Mouse (Mus musculus): ENCODE data around the gene Olfr195.
"Not testable (repeated sequence)": the region's sequence is repeated elsewhere in the genome, so short reads cannot be mapped to it uniquely, and the experiment has no call there.

Olfr195 gene

DNA sequence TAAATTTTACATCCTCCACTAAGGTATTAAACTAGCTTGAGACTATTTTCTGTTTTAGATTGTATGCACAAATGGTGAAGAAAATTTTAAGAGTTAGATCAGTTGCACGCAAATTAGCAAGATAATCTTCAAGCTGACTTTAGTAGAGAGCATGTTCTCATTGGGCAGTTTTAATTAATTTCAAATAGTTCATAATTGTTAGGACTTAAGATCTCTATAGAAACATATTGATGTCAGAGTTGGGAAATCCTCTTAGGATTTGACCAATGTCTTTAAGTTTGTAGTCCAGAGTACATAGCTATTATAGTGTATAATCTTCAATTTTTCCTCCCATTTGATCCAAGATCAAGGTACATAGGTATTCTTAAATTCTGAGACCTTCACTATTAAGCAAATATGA, at the start of gene Olfr195:
Olfr195 (plus strand) TSS at position 301 of the 400 bp plus-strand sequence.
- DNase-seq (ENCODE audit: low read depth, low spot score) = no peak

GRCm38 (mm10) chr16:59105312-59105711, 41.5 kb upstream of the Olfr195 start:
- no peak for DNase-seq (ENCODE audit: low read depth, low spot score)

DNA sequence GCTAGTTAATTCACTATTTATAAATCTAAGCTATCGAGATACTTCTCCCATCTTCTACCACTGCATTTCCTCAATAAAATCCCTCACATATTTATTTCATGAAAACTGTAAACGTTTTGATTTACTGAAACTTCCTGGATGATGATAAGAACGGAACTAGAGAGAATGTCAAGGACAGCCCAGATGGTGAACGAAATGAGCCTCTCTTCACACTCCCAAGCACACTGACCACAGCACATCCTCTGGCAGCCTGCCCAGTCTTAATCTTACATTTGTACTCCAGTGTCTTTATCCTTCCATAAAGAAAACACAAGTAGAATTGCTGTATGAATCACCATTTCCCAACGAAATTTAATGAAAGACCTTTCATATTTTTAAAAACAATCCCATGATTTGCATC, 38.3 kb upstream of the Olfr195 start:
- not testable (repeated sequence) for DNase-seq (ENCODE audit: low read depth, low spot score)

DNA sequence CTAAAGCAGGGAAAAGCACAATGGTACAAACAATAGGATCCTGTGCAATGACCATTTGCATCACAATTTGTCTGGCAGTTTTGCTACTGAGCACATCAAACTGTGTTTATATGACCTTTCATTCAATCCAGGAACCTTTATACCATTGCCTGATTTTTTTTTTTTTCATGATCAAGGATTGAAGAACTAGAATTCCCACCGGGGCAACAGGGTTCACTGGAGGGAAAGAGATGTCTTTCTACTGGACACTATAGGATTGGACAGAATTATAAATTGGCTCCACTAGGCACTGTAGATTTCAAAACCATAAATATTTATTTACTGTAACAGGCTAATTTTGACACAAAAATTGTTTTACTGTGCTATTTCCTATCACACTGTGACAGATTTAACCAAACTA, 35.1 kb upstream of the Olfr195 start, which contains the start of gene Olfr193:
Olfr193 (minus strand) TSS at position 101 of the 400 bp plus-strand sequence.
- no peak for DNase-seq (ENCODE audit: low read depth, low spot score)

DNA sequence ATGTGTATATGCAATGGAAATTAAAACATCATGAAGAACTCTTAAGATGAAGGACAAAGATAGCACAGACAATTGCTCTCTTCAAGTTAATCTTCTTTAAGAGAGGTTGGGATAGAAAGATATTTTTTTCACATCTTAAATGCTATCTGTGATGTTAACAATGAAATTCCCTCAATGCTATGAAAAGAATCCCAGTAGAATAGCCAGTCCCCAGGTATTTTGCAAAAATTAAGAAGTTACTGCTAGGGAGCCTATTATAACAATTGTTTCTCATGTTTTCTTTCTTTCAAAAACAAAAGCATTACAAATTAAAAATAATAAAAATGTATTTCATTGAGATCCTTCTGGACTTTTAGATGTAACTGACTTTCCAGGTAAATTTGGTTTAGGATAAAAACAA, 25.9 kb upstream of the Olfr195 start, which contains the start of gene Olfr194:
Olfr194 (minus strand) TSS at position 101 of the 400 bp plus-strand sequence.
- DNase-seq (ENCODE audit: low read depth, low spot score) = no peak

DNA sequence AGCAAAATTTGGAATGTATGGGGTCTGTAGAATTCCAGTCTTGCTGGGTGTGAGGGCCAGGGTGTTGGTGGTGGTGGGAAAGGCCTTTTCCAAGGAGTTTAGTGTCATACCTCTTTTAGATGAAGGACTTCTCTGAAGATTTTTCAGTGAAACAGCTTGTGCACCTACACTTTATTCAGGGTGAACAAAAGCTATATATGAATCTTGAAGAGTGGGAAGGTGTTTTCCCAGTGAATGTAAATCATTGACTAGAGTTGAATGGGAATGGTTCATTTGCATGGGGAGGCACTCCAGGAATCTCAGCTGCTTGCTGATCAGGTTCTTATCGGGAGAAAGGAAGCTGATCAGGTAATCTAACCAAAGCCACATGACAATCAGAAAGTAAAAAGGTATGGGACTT, 16.1 kb upstream of the Olfr195 start:
- no peak for DNase-seq (ENCODE audit: low read depth, low spot score)

- no peak for DNase-seq (ENCODE audit: low read depth, low spot score)
Measured at GRCm38 (mm10) chr16:59141105-59141504, 5.7 kb upstream of the Olfr195 start.

- DNase-seq (ENCODE audit: low read depth, low spot score) = no peak
Measured at GRCm38 (mm10) chr16:59151996-59152395, 5.2 kb downstream of the Olfr195 start.

DNA sequence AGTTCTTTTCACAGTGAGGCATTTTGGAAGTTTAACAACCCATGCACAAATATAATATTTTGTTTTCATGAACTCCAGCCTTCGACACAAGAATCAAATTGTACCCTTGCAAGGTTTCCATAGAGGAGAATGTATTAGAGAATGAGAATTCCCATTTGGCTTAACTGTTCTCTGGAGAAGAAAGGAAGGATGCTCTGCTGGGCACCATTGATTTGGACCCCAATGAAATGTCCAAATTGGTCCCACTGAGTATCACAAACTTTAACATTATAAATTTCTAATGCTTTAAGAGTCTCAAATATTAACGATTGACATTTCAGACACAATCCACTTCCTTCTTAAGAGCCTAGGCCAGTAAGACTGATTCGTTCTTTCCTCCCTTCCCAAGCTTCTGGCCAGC, 23.5 kb downstream of the Olfr195 start, which contains the start of gene Olfr196:
Olfr196 (minus strand) TSS at position 101 of the 400 bp plus-strand sequence.
- no peak for DNase-seq (ENCODE audit: low read depth, low spot score)

Measured in 3T3-L1 (cell line).